ENCODE assay signal across 23 mouse cellular contexts in genomic region chr17:56572154-56572553, GRCm38 (mm10). TPM values are rescaled to one million over a fixed set of nuclear protein-coding genes. Genes with fewer than 3 reads are reported as not detected.
DNase-seq lines count a peak whose midpoint lies in the region; ATAC-seq and TF ChIP-seq lines count a peak whose summit lies in the region.
"Had no signal": no experiment of that assay in that cellular context is flagged by ENCODE, and none has a peak within 500 bp of the region (broad histone marks: within the 10 kb centered on the region; RNA-seq: fewer than 3 reads in every experiment).

No protein-coding gene starts in this region.

- H3K9ac ChIP-seq in hindbrain, embryonic 14.5 days = no peak overlapping the region
- no peak overlapping the region for H3K9ac ChIP-seq in hindbrain, embryonic 12.5 days
- H3K9ac ChIP-seq in stomach, postnatal 0 days (ENCODE audit: low read length) = no peak overlapping the region
- H3K9ac ChIP-seq: midbrain, embryonic 15.5 days had no signal

- no peak for DNase-seq in hindbrain, embryonic 14.5 days (ENCODE audit: low spot score)
- DNase-seq in kidney, postnatal 14 days = peak; percentile 44
- DNase-seq in kidney, adult 18-20 months = no peak
- DNase-seq in testis, postnatal 10 days (ENCODE audit: low spot score) = peak; percentile 73
- no peak for DNase-seq in testis, postnatal 14 days (ENCODE audit: low spot score)
- DNase-seq in stomach, postnatal 0 days (ENCODE audit: low spot score) = peak; percentile 35
- DNase-seq in gastrocnemius, postnatal 25 days = no peak
- DNase-seq: adrenal gland, adult 2 months; cerebellum, adult 9-10 months; heart, adult 11 months; heart, postnatal 36 days; lung, adult 18-20 months; lung, postnatal 14 days; right cerebral cortex, adult 18-20 months; thymus, adult 2 months had no signal

- 50% methylated on average over 1 of the region's 1 CpGs for WGBS in hindbrain, embryonic 14.5 days
- WGBS in hindbrain, embryonic 12.5 days = 53% methylated on average over 1 of the region's 1 CpGs
- 33% methylated on average over 1 of the region's 1 CpGs for WGBS in stomach, postnatal 0 days

- no peaks in the 10 kb centered on the region for H3K9me3 ChIP-seq in hindbrain, embryonic 14.5 days (ENCODE audit: control insufficient read depth, low read length)
- no peaks in the 10 kb centered on the region for H3K9me3 ChIP-seq in hindbrain, embryonic 12.5 days (replicated peaks)
- H3K9me3 ChIP-seq in stomach, postnatal 0 days (ENCODE audit: control insufficient read depth, low read length) = no peaks in the 10 kb centered on the region
- H3K9me3 ChIP-seq: midbrain, embryonic 15.5 days had no signal

- peak overlapping the region; percentile 49; the same call in 1 of the 2 replicates for H3K27ac ChIP-seq in hindbrain, embryonic 14.5 days
- H3K27ac ChIP-seq in hindbrain, embryonic 12.5 days = no peak overlapping the region
- H3K27ac ChIP-seq in stomach, postnatal 0 days (replicated peaks) = no peak overlapping the region
- H3K27ac ChIP-seq: midbrain, embryonic 15.5 days had no signal

- no peaks in the 10 kb centered on the region for H3K27me3 ChIP-seq in hindbrain, embryonic 14.5 days (ENCODE audit: control insufficient read depth, insufficient read depth, low read length)
- H3K27me3 ChIP-seq in hindbrain, embryonic 12.5 days = no peaks in the 10 kb centered on the region
- H3K27me3 ChIP-seq in stomach, postnatal 0 days (ENCODE audit: control insufficient read depth, insufficient read depth, low read length) = no peaks in the 10 kb centered on the region
- H3K27me3 ChIP-seq: midbrain, embryonic 15.5 days had no signal

- H3K4me1 ChIP-seq in hindbrain, embryonic 14.5 days (replicated peaks; ENCODE audit: control insufficient read depth, insufficient read depth, low read length) = no peaks in the 10 kb centered on the region
- H3K4me1 ChIP-seq in hindbrain, embryonic 12.5 days = 0 out of 2 replicates have a peak, but pooled peaks cover 3% of the 10 kb centered on the region
- no peaks in the 10 kb centered on the region for H3K4me1 ChIP-seq in stomach, postnatal 0 days (replicated peaks; ENCODE audit: control insufficient read depth, insufficient read depth)
- H3K4me1 ChIP-seq: midbrain, embryonic 15.5 days had no signal

- ATAC-seq in hindbrain, embryonic 14.5 days (ENCODE audit: low FRiP score) = no peak
- ATAC-seq in hindbrain, embryonic 12.5 days (ENCODE audit: low FRiP score) = no peak
- no peak for ATAC-seq in stomach, postnatal 0 days (ENCODE audit: low FRiP score, low TSS enrichment)
- ATAC-seq: forebrain, embryonic 16.5 days; inflammation-experienced regulatory T-cells, adult 6 months; midbrain, embryonic 15.5 days had no signal

- H3K4me2 ChIP-seq in hindbrain, embryonic 14.5 days (replicated peaks) = no peak overlapping the region
- H3K4me2 ChIP-seq in hindbrain, embryonic 12.5 days (replicated peaks) = no peak overlapping the region
- H3K4me2 ChIP-seq in stomach, postnatal 0 days (replicated peaks; ENCODE audit: low read depth) = no peak overlapping the region
- H3K4me2 ChIP-seq: liver, embryonic 11.5 days; midbrain, embryonic 15.5 days had no signal

- TF ChIP-seq CTCF in stomach, postnatal 0 days (IDR thresholded peaks at IDR 0.05; ENCODE audit: low read depth) = no peak

- no peak for TF ChIP-seq EP300 in stomach, postnatal 0 days (optimal IDR thresholded peaks at IDR 0.05)

- no peak overlapping the region for H3K4me3 ChIP-seq in hindbrain, embryonic 14.5 days (replicated peaks; ENCODE audit: low read length)
- H3K4me3 ChIP-seq in hindbrain, embryonic 12.5 days = no peak overlapping the region
- H3K4me3 ChIP-seq in stomach, postnatal 0 days (ENCODE audit: low read depth, low read length) = no peak overlapping the region
- H3K4me3 ChIP-seq: erythroblast, embryonic 14.5 days; layer of hippocampus, adult 2 months; midbrain, embryonic 15.5 days; myocyte had no signal

- peaks cover 91% of the 10 kb centered on the region for H3K36me3 ChIP-seq in hindbrain, embryonic 14.5 days (replicated peaks; ENCODE audit: control insufficient read depth, insufficient read depth)
- peaks cover 91% of the 10 kb centered on the region for H3K36me3 ChIP-seq in hindbrain, embryonic 12.5 days
- peaks cover 54% of the 10 kb centered on the region for H3K36me3 ChIP-seq in stomach, postnatal 0 days (ENCODE audit: control insufficient read depth, insufficient read depth, low read length)

RNA-seq across cellular contexts. Expression of gene Safb2, which starts 12.2 kb away (rescaled TPM):
- polyA plus RNA-seq in hindbrain, embryonic 14.5 days (2014; fragmentation: Nextera tagmentation; extraction: Ambion mirVana) = 47.5 and 49.6 TPM in 2 replicates
- 93.5 and 105 TPM in 2 replicates for polyA plus RNA-seq in hindbrain, embryonic 12.5 days (2016; fragmentation: Nextera tagmentation; extraction: Ambion mirVana)
- 25.4 and 28.8 TPM in 2 replicates for polyA plus RNA-seq in stomach, postnatal 0 days (2015; fragmentation: Nextera tagmentation; extraction: Ambion mirVana)
- total RNA-seq in gastrocnemius, postnatal 25 days (2021) = 10 to 100 TPM; 29.7 to 35.6 TPM

RNA-seq across cellular contexts. Expression of gene Safb, which starts 12.5 kb away (rescaled TPM):
- polyA plus RNA-seq in hindbrain, embryonic 14.5 days (2014; fragmentation: Nextera tagmentation; extraction: Ambion mirVana) = 75.7 and 75.8 TPM in 2 replicates
- polyA plus RNA-seq in hindbrain, embryonic 12.5 days (2016; fragmentation: Nextera tagmentation; extraction: Ambion mirVana) = 161 and 162 TPM in 2 replicates
- polyA plus RNA-seq in stomach, postnatal 0 days (2015; fragmentation: Nextera tagmentation; extraction: Ambion mirVana) = 34.7 and 38.6 TPM in 2 replicates
- total RNA-seq in gastrocnemius, postnatal 25 days (2021) = 10 to 100 TPM; 36.8 to 43.8 TPM

RNA-seq across cellular contexts. Expression of gene Gm20219, which starts 18.0 kb away (rescaled TPM):
- 0.65 and 1.3 TPM in 2 replicates for polyA plus RNA-seq in hindbrain, embryonic 14.5 days (2014; fragmentation: Nextera tagmentation; extraction: Ambion mirVana)
- polyA plus RNA-seq in hindbrain, embryonic 12.5 days (2016; fragmentation: Nextera tagmentation; extraction: Ambion mirVana) = 1.8 and 2.0 TPM in 2 replicates
- polyA plus RNA-seq in stomach, postnatal 0 days (2015; fragmentation: Nextera tagmentation; extraction: Ambion mirVana) = 15.9 and 19.2 TPM in 2 replicates
- total RNA-seq in gastrocnemius, postnatal 25 days (2021) = under 1 TPM; 0.43 to 0.78 TPM

RNA-seq across cellular contexts. Expression of gene 2410015M20Rik, which starts 37.4 kb away (rescaled TPM):
- polyA plus RNA-seq in hindbrain, embryonic 14.5 days (2014; fragmentation: Nextera tagmentation; extraction: Ambion mirVana) = 179 and 193 TPM in 2 replicates
- polyA plus RNA-seq in hindbrain, embryonic 12.5 days (2016; fragmentation: Nextera tagmentation; extraction: Ambion mirVana) = 184 and 193 TPM in 2 replicates
- 327 and 335 TPM in 2 replicates for polyA plus RNA-seq in stomach, postnatal 0 days (2015; fragmentation: Nextera tagmentation; extraction: Ambion mirVana)
- 100 to 1,000 TPM; 147 to 152 TPM for total RNA-seq in gastrocnemius, postnatal 25 days (2021)

RNA-seq across cellular contexts. Expression of gene Rpl36, which starts 41.1 kb away (rescaled TPM):
- 1,005 and 1,263 TPM in 2 replicates for polyA plus RNA-seq in hindbrain, embryonic 14.5 days (2014; fragmentation: Nextera tagmentation; extraction: Ambion mirVana)
- 1,045 and 1,230 TPM in 2 replicates for polyA plus RNA-seq in hindbrain, embryonic 12.5 days (2016; fragmentation: Nextera tagmentation; extraction: Ambion mirVana)
- 2,079 and 2,215 TPM in 2 replicates for polyA plus RNA-seq in stomach, postnatal 0 days (2015; fragmentation: Nextera tagmentation; extraction: Ambion mirVana)
- 100 to 1,000 TPM; 502 to 523 TPM for total RNA-seq in gastrocnemius, postnatal 25 days (2021)

Comparison
In these comparisons a context has a peak if more than half of its experiments do, and no peak if none do; other contexts are left out.
1. DNase-seq: peak in kidney, postnatal 14 days (single experiment), testis, postnatal 10 days (single experiment) and stomach, postnatal 0 days (single experiment); none in hindbrain, embryonic 14.5 days (single experiment), kidney, adult 18-20 months (single experiment), testis, postnatal 14 days (single experiment) and gastrocnemius, postnatal 25 days (single experiment).